Mouse (Mus musculus) splenic B cell, adult 2 months (primary cell): ENCODE data around the gene Apol6.

Source experiments
- DNase-seq: peaks from one replicate; pipeline ENCODE4 v3.0.0-alpha.2; 2011; ENCODE audit warnings: low read depth, low spot score
- H3K27me3 ChIP-seq: 2 replicates; pipeline ENCODE4 v1.6.1; 2012; ENCODE audit warnings: mild to moderate bottlenecking, low read length, moderate library complexity, mixed read lengths; ENCODE audit not compliant: control insufficient read depth, poor library complexity, insufficient read depth, severe bottlenecking
- H3K36me3 ChIP-seq: 2 replicates; pipeline ENCODE4 v1.6.1; 2012; ENCODE audit warnings: mild to moderate bottlenecking, low read length, moderate library complexity, mixed read lengths; ENCODE audit not compliant: control insufficient read depth, poor library complexity, insufficient read depth, severe bottlenecking

Gene Apol6

GRCm38 (mm10) chr15:77095216-77095615, 50.7 kb downstream of the Apol6 start:
- Histone ChIP-seq H3K27me3 (no peaks in the 10 kb centered on the region), H3K36me3 (no peaks in the 10 kb centered on the region)
- DNase-seq, result no peak

GRCm38 (mm10) chr15:77097358-77097757, 52.8 kb downstream of the Apol6 start:
- no peaks in the 10 kb centered on the region for H3K27me3 ChIP-seq
- no peak for DNase-seq
- no peaks in the 10 kb centered on the region for H3K36me3 ChIP-seq

GRCm38 (mm10) chr15:77099756-77100155, 55.2 kb downstream of the Apol6 start:
- Histone ChIP-seq H3K27me3 (no peaks in the 10 kb centered on the region), H3K36me3 (no peaks in the 10 kb centered on the region)
- no peak for DNase-seq

- no peak for DNase-seq
- Histone ChIP-seq H3K36me3 (no peaks in the 10 kb centered on the region), H3K27me3 (no peaks in the 10 kb centered on the region)
These were observed 58.2 kb downstream of the Apol6 start for GRCm38 (mm10) chr15:77102685-77103084.

GRCm38 (mm10) chr15:77104349-77105158, 60.0 kb downstream of the Apol6 start:
- Histone ChIP-seq H3K36me3 (no peaks in the 10 kb centered on the region), H3K27me3 (no peaks in the 10 kb centered on the region)
- DNase-seq, result no peak

GRCm38 (mm10) chr15:77105273-77105672, 60.7 kb downstream of the Apol6 start:
- no peaks in the 10 kb centered on the region for H3K27me3 ChIP-seq
- DNase-seq, result no peak
- no peaks in the 10 kb centered on the region for H3K36me3 ChIP-seq
